Mouse (Mus musculus): ENCODE data around the gene Olfr138. TPM values are rescaled to one million over a fixed set of nuclear protein-coding genes. Genes with fewer than 3 reads are reported as not detected.

Gene Olfr138
- not detected in 2 replicates for polyA plus RNA-seq (2021; fragmentation: Nextera tagmentation)
- long read RNA-seq, experiment 1, result 0 reads
- long read RNA-seq, experiment 2, result 0 reads

GRCm38 (mm10) chr17:38260735-38261134 lies at the start of gene Olfr138:
TSS of gene Olfr138 (plus strand) at chr17:38261035.

GRCm38 (mm10) chr17:38307470-38307869 lies 46.6 kb downstream of the Olfr138 start, which contains the start of gene Olfr137:
TSS of gene Olfr137 (minus strand) at chr17:38307570.

Other genes with a start within 250 kb of the Olfr138 start
- not detected in 2 replicates for gene Olfr129, start 201.0 kb upstream of the Olfr138 start, polyA plus RNA-seq (2021; fragmentation: Nextera tagmentation)
- not detected in 2 replicates for gene Olfr130, start 197.1 kb upstream of the Olfr138 start, polyA plus RNA-seq (2021; fragmentation: Nextera tagmentation)
- gene Olfr131, start 172.3 kb upstream of the Olfr138 start, polyA plus RNA-seq (2021; fragmentation: Nextera tagmentation), result not detected in 2 replicates
- gene Olfr132, start 126.5 kb upstream of the Olfr138 start, polyA plus RNA-seq (2021; fragmentation: Nextera tagmentation), result not detected in 2 replicates
- not detected in 2 replicates for gene Olfr133, start 115.8 kb upstream of the Olfr138 start, polyA plus RNA-seq (2021; fragmentation: Nextera tagmentation)
- not detected in 2 replicates for gene Olfr134, start 89.6 kb upstream of the Olfr138 start, polyA plus RNA-seq (2021; fragmentation: Nextera tagmentation)
- gene Olfr135, start 56.7 kb upstream of the Olfr138 start, polyA plus RNA-seq (2021; fragmentation: Nextera tagmentation), result not detected in 2 replicates
- gene Olfr137, start 46.5 kb downstream of the Olfr138 start, polyA plus RNA-seq (2021; fragmentation: Nextera tagmentation), result not detected in 2 replicates
- gene Olfr136, start 68.8 kb downstream of the Olfr138 start, polyA plus RNA-seq (2021; fragmentation: Nextera tagmentation), result not detected in 2 replicates
- not detected in 2 replicates for gene Esp36, start 159.2 kb downstream of the Olfr138 start, polyA plus RNA-seq (2021; fragmentation: Nextera tagmentation)

Measured in layer of hippocampus, adult 6 months (tissue).